Mouse (Mus musculus): ENCODE measurements around the gene Tc2n. TPM values are rescaled to one million over a fixed set of nuclear protein-coding genes. Genes with fewer than 3 reads are reported as not detected.

Gene Tc2n
- 0.07 and 0.17 TPM in 2 replicates for polyA plus RNA-seq (2012; rRNA removed; ENCODE audit: low replicate concordance)

DNA sequence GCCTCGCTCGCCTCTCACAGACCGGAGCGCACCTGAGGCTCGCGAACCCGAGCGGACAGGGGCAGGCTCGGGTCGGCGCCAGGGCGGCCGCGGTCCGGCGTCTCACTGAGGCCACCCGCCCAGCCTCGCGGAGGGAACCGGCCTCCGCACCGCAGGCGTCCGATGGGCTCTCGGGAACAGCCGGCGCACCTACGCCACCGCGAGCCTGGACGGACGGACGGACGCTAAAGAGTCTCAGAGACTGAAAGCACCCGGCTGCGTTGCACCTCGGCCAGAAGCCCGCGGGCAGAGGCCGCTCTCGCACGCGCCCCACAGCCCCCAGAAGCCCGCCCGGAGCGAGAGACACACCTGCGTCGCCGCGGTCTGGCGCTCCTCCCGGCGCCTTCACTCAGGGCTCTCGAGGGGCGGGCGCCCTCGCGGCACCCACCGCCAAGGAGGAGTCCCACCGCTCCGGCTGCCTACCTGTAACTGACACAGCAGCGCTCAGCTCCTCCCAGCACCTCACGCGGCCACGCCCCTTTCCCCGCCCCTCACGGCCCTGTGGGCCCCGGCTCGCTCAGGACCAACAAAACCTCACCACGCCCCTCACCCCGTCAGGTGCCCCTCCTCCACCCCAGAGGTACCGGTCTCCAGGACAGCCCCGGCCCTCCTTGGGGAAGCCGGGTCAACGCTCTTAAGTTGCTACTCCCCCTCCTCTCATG, at the start of gene Tc2n:
Gene Tc2n (minus strand): TSS at position 470 of the 701 bp plus-strand sequence.

Other genes with a start within 250 kb of the Tc2n start
- 42.5 and 82.5 TPM in 2 replicates for gene Fbln5, start 100.5 kb upstream of the Tc2n start, polyA plus RNA-seq (2012; rRNA removed; ENCODE audit: low replicate concordance)
- 4.1 and 6.6 TPM in 2 replicates for gene Trip11, start 194.7 kb upstream of the Tc2n start, polyA plus RNA-seq (2012; rRNA removed; ENCODE audit: low replicate concordance)
- 2.4 and 5.5 TPM in 2 replicates for gene Atxn3, start 239.7 kb upstream of the Tc2n start, polyA plus RNA-seq (2012; rRNA removed; ENCODE audit: low replicate concordance)